Mouse (Mus musculus) embryonic facial prominence, embryonic 15.5 days (tissue): ENCODE measurements around the gene Prrt1. TPM values are rescaled to one million over a fixed set of nuclear protein-coding genes. Genes with fewer than 3 reads are reported as not detected.

Experiments
- ATAC-seq: fragments of 200-750 bp; cut with Nextera tagmentation; 2 replicates; pipeline ENCODE4 v1.8.0; 2017; ENCODE audit warnings: low read depth, moderate TSS enrichment; ENCODE audit not compliant: insufficient number of reproducible peaks, low FRiP score, low TSS enrichment
- H3K27ac ChIP-seq: fragments of 300-500 bp; sonication (generic); replicated peaks from 2 replicates; pipeline ENCODE4 v1.5.1; 2015; ENCODE audit warnings: mild to moderate bottlenecking, inconsistent platforms
- H3K27me3 ChIP-seq: fragments of 300-500 bp; sonication (generic); 2 replicates; pipeline ENCODE4 v1.6.1; 2015; ENCODE audit warnings: inconsistent platforms
- H3K36me3 ChIP-seq: fragments of 300-500 bp; sonication (generic); 2 replicates; pipeline ENCODE4 v1.6.1; 2015; ENCODE audit warnings: mild to moderate bottlenecking, inconsistent platforms
- H3K4me1 ChIP-seq: fragments of 300-500 bp; sonication (generic); 2 replicates; pipeline ENCODE4 v1.6.1; 2015; ENCODE audit warnings: inconsistent platforms
- H3K4me2 ChIP-seq: fragments of 300-500 bp; sonication (generic); replicated peaks from 2 replicates; pipeline ENCODE4 v1.6.1; 2015; ENCODE audit warnings: mild to moderate bottlenecking, inconsistent platforms
- H3K4me3 ChIP-seq: fragments of 300-500 bp; sonication (generic); replicated peaks from 2 replicates; pipeline ENCODE4 v1.5.1; 2015; ENCODE audit warnings: mild to moderate bottlenecking, inconsistent platforms
- H3K9ac ChIP-seq: fragments of 300-500 bp; sonication (generic); 2 replicates; pipeline ENCODE4 v1.6.1; 2015; ENCODE audit warnings: inconsistent platforms
- H3K9me3 ChIP-seq: fragments of 300-500 bp; sonication (generic); replicated peaks from 2 replicates; pipeline ENCODE4 v1.6.1; 2016; ENCODE audit warnings: inconsistent platforms
- WGBS: fragments of 180-500 bp; shearing (Covaris S2); methylation state at CpG from one replicate; pipeline ENCODE4 v1.1.7; 2015; 5-methylcytosine and 5-hydroxymethylcytosine counted together
- polyA plus RNA-seq: library from polyadenylated mRNA; unstranded; fragments of >200 nt; fragmentation: Nextera tagmentation; extraction: Ambion mirVana; gene quantifications from 2 replicates; pipeline ENCODE4 v1.2.1, GENCODE M21; 2015

Prrt1 gene
- polyA plus RNA-seq, 1 experiment from 2014 or later: 1.3 TPM

DNA sequence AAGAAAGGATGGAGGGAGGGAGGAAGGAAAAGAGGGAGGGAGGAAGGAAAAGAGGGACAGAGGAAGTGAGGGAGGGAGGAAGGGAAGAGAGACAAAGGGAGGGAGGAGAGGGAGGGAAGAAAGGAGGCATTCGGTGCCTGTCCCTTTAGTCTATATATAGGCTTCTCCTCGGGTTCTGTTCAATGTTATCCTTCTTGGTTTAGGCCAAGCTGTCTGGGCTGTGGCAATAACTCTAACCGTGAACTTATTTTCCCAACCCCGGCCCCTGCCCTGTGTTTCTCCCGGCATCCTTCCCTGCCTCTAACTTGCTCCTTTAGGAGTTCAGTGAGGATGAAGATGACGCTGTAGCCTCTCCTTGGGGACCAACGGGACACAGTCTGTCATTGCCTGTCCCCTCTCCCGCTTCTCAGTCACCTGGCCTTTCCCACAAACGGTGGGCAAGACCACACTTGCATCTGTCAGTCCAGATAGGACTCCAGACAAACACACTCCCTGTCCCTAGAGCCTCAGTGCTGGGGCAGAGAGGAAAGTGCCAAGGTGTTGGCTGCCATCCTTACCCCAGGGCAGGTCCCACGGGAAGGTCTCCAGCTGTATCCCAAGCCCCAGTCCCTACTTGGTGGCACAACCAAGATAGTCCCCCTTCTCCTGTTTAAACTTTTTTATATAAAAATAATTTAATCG, 45.3 kb downstream of the Prrt1 start:
- Histone ChIP-seq H3K4me3 (no peak overlapping the region), H3K9me3 (no peaks in the 10 kb centered on the region), H3K36me3 (no peaks in the 10 kb centered on the region), H3K9ac (no peak overlapping the region), H3K4me2 (no peak overlapping the region), H3K27me3 (peaks cover 96% of the 10 kb centered on the region), H3K4me1 (peaks cover 27% of the 10 kb centered on the region), H3K27ac (no peak overlapping the region)
- 54% methylated on average over 11 of the region's 11 CpGs for WGBS
- ATAC-seq: no peak

DNA sequence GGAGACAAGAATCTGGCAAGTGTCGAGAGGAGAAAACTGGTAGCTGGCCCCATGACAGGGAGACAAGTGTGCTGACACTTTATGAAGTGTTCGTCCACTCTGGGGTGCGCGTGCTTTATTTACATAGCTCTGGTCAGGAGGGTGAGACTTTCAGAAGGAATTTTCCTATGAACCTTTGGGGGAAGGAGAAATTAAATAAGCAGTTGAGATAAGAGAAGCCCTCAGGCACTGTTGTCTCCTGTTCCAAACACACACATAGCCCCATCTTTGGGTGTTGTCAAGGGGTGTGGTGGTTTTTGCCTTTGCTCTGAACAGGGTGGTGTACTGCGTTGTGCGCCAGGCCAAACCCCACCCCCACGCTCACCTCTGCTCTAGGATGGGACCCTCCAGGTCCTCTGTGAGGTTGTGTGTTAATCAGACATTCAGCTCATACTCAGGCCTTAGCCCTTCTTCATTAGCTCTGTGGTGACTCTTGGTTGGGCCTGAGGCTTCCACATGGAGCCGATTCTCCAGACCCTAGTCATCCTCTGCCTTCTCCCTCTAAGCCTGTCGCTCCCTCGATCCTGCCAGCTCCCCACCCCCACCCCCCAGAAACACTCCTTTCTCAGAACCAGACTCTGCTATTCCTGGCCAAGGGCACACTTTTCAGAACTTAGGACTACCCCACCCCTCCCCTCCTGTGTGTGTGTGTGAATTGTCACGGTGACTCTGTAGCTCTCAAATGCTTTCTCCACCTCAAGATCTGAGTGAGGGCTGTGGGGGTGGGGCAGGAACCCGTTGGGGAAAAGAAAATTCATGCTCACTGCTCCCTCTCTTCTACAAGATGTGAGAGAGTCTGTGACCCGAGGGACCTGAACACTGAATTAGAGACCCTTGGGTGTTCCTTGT, 46.1 kb downstream of the Prrt1 start:
- Histone ChIP-seq H3K9ac (no peak overlapping the region), H3K27ac (no peak overlapping the region), H3K9me3 (no peaks in the 10 kb centered on the region), H3K4me2 (no peak overlapping the region), H3K27me3 (peaks cover 95% of the 10 kb centered on the region), H3K4me1 (peaks cover 28% of the 10 kb centered on the region), H3K36me3 (no peaks in the 10 kb centered on the region), H3K4me3 (no peak overlapping the region)
- WGBS: 60% methylated on average over 13 of the region's 13 CpGs
- no peak for ATAC-seq

DNA sequence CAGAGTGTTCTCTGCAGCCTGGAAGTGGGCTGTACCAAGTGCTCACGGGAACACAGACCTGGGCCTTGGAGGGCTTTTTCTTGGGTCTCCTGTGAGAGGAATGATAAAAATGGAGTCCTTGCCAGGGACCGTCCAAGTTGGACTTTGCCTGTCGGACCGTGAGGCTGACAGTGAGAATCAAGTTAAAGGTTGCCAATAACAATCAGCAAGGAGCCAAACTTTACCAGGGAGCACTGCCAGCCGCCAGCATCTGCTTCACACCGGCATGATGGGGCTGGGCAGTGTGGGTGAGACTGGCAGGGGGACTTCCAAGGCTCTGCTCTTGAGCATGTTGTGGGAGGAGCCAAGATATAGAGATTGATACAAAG, 46.7 kb downstream of the Prrt1 start:
- no peak for ATAC-seq
- no peaks in the 10 kb centered on the region for H3K9me3 ChIP-seq
- no peak overlapping the region for H3K27ac ChIP-seq
- no peak overlapping the region for H3K9ac ChIP-seq
- WGBS: 72% methylated on average over 6 of the region's 6 CpGs
- no peak overlapping the region for H3K4me3 ChIP-seq
- no peaks in the 10 kb centered on the region for H3K36me3 ChIP-seq
- peaks cover 90% of the 10 kb centered on the region for H3K27me3 ChIP-seq
- no peak overlapping the region for H3K4me2 ChIP-seq
- peaks cover 27% of the 10 kb centered on the region for H3K4me1 ChIP-seq

DNA sequence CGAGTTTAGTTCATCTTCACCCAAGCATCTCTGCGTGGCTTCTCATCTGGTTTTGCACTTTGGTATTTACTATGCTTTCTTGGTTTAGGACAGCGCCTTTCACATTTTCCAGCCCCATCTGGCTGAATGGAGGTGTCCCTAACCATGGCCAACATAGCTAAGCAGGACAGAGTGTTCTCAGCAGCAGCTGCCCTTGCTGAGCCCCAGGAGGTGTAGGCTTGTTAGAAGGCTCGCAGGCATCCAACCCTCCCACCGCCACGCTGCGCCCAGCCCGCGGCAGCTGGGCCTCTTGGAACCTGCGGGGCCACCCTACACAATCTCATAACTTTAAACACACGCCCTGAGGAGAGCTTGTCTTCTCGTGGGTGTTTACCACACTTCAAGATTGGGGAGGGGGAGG, 47.3 kb downstream of the Prrt1 start:
- Histone ChIP-seq H3K27ac (no peak overlapping the region), H3K4me3 (no peak overlapping the region), H3K9me3 (no peaks in the 10 kb centered on the region), H3K4me1 (peaks cover 27% of the 10 kb centered on the region), H3K4me2 (no peak overlapping the region), H3K36me3 (no peaks in the 10 kb centered on the region), H3K27me3 (peaks cover 89% of the 10 kb centered on the region), H3K9ac (no peak overlapping the region)
- WGBS: 65% methylated on average over 12 of the region's 12 CpGs
- no peak for ATAC-seq

DNA sequence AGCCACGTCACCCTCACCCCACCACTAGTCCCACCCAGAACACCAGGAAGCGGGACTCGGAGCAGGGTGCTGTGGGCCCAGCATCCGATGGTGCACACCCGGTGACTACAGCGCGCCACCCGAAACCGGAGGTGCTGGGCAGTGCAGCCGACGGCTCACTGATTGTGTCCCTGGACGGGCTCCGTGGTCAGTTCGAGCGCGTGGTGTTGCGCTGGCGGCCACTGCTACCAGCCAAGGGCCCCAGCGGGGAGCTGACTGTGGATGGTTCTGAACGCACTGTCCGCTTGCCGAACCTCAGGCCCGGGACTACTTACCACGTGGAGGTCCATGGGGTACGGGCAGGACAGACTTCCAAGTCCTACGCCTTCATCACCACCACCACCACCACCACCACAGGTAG, 50.9 kb downstream of the Prrt1 start:
- H3K4me3 ChIP-seq: no peak overlapping the region
- H3K27ac ChIP-seq: no peak overlapping the region
- H3K36me3 ChIP-seq: no peaks in the 10 kb centered on the region
- H3K4me2 ChIP-seq: no peak overlapping the region
- ATAC-seq: no peak
- peaks cover 44% of the 10 kb centered on the region for H3K4me1 ChIP-seq
- H3K9me3 ChIP-seq: no peaks in the 10 kb centered on the region
- peaks cover 61% of the 10 kb centered on the region for H3K27me3 ChIP-seq
- no peak overlapping the region for H3K9ac ChIP-seq
- WGBS: 84% methylated on average over 26 of the region's 26 CpGs

DNA sequence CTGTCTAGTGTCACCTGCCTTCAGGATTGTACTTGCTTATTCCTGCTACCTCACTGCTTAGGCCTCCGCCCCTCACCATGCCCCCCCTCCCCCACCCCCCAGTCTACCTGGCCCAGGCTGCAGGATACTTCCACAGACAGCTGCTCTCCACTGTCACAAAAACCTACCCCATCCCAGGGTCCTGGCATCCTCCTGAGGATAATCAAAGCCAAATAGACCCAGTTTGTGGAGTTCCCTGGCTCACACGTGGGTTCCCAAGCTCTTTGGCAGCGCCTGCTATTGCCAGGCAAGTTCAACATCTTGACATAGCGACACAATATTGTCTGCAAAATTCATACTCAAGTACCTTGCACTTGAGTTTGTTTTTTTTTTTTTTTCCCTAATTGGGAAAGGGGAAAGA, 51.3 kb downstream of the Prrt1 start:
- Histone ChIP-seq H3K27ac (no peak overlapping the region), H3K36me3 (no peaks in the 10 kb centered on the region), H3K4me3 (no peak overlapping the region), H3K9me3 (no peaks in the 10 kb centered on the region), H3K9ac (no peak overlapping the region), H3K27me3 (peaks cover 57% of the 10 kb centered on the region), H3K4me1 (peaks cover 46% of the 10 kb centered on the region), H3K4me2 (no peak overlapping the region)
- WGBS: 72% methylated on average over 4 of the region's 4 CpGs
- ATAC-seq: no peak

DNA sequence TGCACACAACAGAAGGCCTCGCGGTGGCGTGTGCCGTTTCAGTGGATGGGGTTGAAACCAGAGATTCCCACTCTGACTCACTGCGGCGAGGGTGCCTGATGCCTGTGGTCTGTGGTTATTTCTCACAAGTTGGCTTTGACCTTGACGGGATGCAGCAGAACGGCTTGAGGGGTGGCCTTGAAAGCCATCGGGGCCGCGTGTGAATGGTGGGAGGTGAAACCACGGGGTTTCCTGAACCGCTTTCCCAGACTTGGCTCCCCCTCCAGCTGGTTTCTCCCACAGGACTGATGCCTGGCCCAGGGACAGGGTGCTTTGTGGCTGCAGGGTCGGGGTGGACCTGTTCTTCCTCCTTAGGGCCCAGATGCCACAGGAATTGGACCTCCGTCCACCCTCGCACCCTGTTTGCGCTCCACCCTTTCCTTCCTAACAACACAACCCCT, 51.8 kb downstream of the Prrt1 start:
- ATAC-seq: peak; percentile 26; the same call in 1 of the 2 replicates
- peaks cover 53% of the 10 kb centered on the region for H3K27me3 ChIP-seq
- peaks cover 43% of the 10 kb centered on the region for H3K4me1 ChIP-seq
- no peaks in the 10 kb centered on the region for H3K36me3 ChIP-seq
- no peak overlapping the region for H3K9ac ChIP-seq
- H3K4me3 ChIP-seq: no peak overlapping the region
- no peak overlapping the region for H3K4me2 ChIP-seq
- 59% methylated on average over 17 of the region's 17 CpGs for WGBS
- H3K9me3 ChIP-seq: no peaks in the 10 kb centered on the region
- H3K27ac ChIP-seq: no peak overlapping the region

DNA sequence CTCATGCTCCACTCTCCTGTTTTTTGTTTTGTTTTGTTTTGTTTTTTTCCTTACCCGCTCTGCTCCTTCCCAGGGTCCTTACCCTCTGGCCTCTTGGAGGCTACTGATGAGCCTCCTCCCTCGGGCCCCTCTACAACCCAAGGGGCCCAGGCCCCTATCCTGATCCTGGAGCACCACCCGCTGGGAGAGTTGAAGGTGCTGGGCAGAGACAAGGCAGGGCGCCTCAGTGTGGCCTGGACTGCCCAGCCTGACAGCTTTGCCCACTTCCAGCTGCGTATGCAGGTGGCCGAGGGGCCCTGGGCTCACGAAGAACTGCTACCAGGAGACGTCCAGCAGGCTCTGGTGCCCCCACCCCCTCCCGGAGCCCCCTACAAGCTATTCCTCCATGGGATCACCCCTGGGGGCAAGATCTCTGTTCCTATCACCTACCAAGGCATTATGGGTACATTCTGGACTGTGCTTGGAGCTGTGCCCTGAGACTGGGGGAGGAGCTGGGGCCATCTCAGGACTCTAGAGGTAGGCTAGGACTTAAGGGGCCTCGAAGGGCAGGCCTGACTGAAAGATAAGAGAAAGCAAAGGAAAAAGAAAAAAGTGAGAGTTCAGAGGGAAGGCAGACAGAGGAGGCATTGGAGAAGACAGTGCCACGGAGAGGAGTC, 52.7 kb downstream of the Prrt1 start:
- no peak overlapping the region for H3K9ac ChIP-seq
- no peak for ATAC-seq
- WGBS: 64% methylated on average over 11 of the region's 11 CpGs
- no peak overlapping the region for H3K4me3 ChIP-seq
- H3K4me2 ChIP-seq: no peak overlapping the region
- no peak overlapping the region for H3K27ac ChIP-seq
- H3K27me3 ChIP-seq: peaks cover 44% of the 10 kb centered on the region
- H3K36me3 ChIP-seq: no peaks in the 10 kb centered on the region
- no peaks in the 10 kb centered on the region for H3K9me3 ChIP-seq
- H3K4me1 ChIP-seq: peaks cover 43% of the 10 kb centered on the region

Other genes with a start within 250 kb of the Prrt1 start
- 0.45 and 0.51 TPM in 2 replicates for gene BC051142, start 230.7 kb upstream of the Prrt1 start, polyA plus RNA-seq
- not detected in 2 replicates for gene Btnl4, start 152.2 kb upstream of the Prrt1 start, polyA plus RNA-seq
- gene Btnl6, start 112.2 kb upstream of the Prrt1 start, polyA plus RNA-seq: not detected in 2 replicates
- 5.7 and 6.5 TPM in 2 replicates for gene Notch4, start 65.3 kb upstream of the Prrt1 start, polyA plus RNA-seq
- 8.5 and 9.7 TPM in 2 replicates for gene Gpsm3, start 39.7 kb upstream of the Prrt1 start, polyA plus RNA-seq
- 11.0 and 13.3 TPM in 2 replicates for gene Pbx2, start 38.3 kb upstream of the Prrt1 start, polyA plus RNA-seq
- 3.3 and 3.7 TPM in 2 replicates for gene Ager, start 31.7 kb upstream of the Prrt1 start, polyA plus RNA-seq
- 117 and 119 TPM in 2 replicates for gene Rnf5, start 25.8 kb upstream of the Prrt1 start, polyA plus RNA-seq
- gene Agpat1, start 25.3 kb upstream of the Prrt1 start, polyA plus RNA-seq: 57.6 and 61.2 TPM in 2 replicates
- 11.2 and 13.2 TPM in 2 replicates for gene Egfl8, start 13.6 kb upstream of the Prrt1 start, polyA plus RNA-seq
- 27.5 and 28.3 TPM in 2 replicates for gene Ppt2, start 1.0 kb upstream of the Prrt1 start, polyA plus RNA-seq
- gene Fkbpl, start 15.2 kb downstream of the Prrt1 start, polyA plus RNA-seq: 16.2 and 16.8 TPM in 2 replicates
- 88.8 and 94.7 TPM in 2 replicates for gene Atf6b, start 17.6 kb downstream of the Prrt1 start, polyA plus RNA-seq
- 0.48 and 0.87 TPM in 2 replicates for gene Tnxb, start 41.0 kb downstream of the Prrt1 start, polyA plus RNA-seq
- gene C4b, start 114.3 kb downstream of the Prrt1 start, polyA plus RNA-seq: 1.4 and 2.1 TPM in 2 replicates
- 0.12 TPM in 1 of 2 replicates, not detected in the other for gene Cyp21a1, start 175.0 kb downstream of the Prrt1 start, polyA plus RNA-seq
- gene Stk19, start 207.4 kb downstream of the Prrt1 start, polyA plus RNA-seq: 30.4 and 33.8 TPM in 2 replicates
- gene Dxo, start 207.5 kb downstream of the Prrt1 start, polyA plus RNA-seq: 66.2 and 70.7 TPM in 2 replicates
- 50.6 and 55.0 TPM in 2 replicates for gene Skiv2l, start 220.7 kb downstream of the Prrt1 start, polyA plus RNA-seq
- 97.7 and 114 TPM in 2 replicates for gene Nelfe, start 220.9 kb downstream of the Prrt1 start, polyA plus RNA-seq
- 2.9 and 3.2 TPM in 2 replicates for gene Cfb, start 233.0 kb downstream of the Prrt1 start, polyA plus RNA-seq
- gene Zbtb12, start 249.9 kb downstream of the Prrt1 start, polyA plus RNA-seq: 3.2 and 4.2 TPM in 2 replicates